Mouse (Mus musculus): ENCODE results near the gene Rps6ka1.

Rps6ka1 gene

DNA sequence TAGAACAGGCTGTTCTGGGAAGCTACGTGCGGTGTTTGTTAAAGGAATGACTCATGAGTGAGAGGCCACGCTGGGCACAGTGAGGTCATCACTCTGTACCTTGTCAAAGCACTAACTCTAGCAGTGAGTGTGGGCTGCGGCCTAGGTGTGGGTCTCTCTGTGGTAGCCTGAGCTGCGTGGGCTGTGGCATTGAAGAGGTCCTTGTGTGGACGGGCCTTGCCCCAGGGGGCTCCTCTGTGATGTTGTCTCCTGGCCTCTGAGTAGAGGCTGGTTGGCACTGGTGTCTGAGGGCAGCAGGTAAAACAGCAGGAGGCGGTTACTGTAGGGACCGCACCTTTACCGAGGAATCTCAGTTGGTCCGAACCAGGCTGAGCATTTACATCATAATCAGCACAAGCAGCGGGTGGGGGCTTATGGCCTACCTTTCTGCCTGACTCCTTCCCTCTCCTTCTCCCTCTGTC is 9.9 kb upstream of the Rps6ka1 start:
- in situ Hi-C loops (cut with MboI) = no loop called here

DNA sequence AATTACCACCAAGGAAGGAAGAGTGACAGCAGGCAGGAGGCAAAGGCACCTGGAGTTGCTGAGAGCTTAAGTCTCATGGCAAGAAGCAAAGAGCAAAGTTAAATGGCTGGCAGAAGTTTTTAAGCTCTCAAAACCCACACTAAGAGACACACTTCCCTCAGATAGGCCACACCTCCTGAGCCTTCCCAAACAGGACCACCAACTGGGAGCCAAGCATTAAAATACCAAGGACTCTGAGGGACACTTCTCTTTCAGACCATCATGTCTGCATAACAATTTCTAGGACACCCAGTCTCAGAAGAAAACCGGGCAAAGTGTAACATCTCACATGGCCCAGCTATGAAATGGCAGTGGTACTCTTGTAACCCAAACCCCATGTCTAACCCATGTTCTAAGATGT is 9.4 kb upstream of the Rps6ka1 start:
- in situ Hi-C loops (cut with MboI) = no loop called here

DNA sequence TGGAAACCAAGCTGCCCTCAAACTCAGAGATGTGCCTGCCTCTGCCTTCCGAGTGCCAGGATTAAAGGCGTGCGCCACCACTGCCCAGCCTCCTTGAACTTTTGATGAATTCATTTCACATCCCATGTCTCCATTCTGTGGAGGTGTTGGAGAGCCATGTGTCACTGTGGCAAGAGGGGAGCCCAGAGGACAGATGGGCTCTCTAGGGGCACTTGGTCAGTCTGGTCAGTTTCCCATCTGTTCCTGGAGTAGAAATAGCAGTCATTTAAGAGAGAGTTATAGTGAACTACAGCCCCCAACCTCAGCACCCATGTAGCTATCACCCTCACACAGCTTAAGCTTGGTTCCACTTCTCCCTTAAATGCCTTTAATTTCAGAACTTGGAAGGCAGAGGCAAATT is 8.4 kb upstream of the Rps6ka1 start:
- in situ Hi-C loops (cut with MboI) = no loop called here

DNA sequence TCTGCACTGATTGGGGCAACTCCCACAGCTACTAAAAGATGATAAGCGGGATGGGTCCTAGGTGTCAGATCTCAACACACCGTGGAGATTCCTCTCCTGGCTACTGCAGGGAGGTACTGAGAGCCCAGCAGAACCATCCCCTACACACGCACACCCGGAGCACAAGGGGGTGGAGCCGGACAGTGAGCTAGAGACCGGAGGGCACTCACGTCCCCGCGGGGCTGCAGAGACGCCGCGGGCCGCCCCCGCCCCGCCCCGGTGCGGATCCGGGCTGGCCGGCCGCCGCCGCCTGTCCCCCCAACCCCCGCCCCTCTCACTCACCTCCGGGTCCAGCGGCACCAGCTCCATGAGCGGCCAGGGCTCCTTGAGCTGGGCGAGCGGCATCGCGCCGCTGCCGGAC is 348 bp downstream of the Rps6ka1 start:
- in situ Hi-C loops (cut with MboI) = no loop called here

DNA sequence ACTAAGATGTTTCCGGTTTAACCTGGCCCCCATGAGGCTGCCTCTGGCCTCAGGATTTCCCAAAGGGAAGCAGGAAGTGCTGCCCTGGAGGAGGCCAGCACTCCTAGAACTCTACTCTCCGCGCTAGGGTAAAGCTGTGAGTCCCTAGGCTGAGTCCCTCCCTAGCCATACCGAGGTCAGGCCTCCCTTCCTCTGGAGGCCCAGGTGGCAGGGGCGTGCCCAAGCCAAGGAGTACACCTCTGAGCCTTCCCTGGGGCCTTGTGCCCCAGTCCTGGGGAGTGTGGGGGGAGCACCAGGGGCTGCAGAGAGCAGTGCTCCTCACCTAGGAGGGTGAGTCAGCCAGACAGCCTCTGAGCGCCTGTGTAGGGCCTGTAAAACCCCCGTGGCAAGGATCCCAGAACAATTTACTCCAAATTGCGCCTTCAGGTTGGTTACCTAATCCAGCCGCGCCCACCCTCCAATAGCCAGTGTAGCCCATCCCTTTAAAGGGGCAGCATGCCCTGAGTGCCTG is 1.6 kb downstream of the Rps6ka1 start:
- in situ Hi-C loops (cut with MboI) = no loop called here

DNA sequence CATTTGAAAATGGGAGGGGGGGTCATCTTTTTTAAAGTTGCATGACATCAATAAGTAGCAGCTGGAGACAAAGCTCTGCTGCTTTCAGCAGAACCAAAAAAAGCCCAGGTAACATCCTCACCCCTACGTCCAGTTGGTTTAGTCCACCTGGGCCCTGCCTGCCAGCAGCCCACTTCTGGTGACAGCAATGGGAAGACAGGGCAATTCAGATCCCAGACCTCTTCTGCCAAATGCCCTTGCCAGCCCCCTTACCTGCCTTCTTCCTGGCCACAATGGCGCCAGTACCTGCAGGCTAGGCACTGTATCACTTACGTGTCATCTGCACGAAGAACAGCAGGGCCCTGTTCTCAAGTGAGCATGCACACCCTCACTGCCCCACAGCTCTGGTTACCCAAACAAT is 2.3 kb downstream of the Rps6ka1 start:
- in situ Hi-C loops (cut with MboI) = no loop called here

DNA sequence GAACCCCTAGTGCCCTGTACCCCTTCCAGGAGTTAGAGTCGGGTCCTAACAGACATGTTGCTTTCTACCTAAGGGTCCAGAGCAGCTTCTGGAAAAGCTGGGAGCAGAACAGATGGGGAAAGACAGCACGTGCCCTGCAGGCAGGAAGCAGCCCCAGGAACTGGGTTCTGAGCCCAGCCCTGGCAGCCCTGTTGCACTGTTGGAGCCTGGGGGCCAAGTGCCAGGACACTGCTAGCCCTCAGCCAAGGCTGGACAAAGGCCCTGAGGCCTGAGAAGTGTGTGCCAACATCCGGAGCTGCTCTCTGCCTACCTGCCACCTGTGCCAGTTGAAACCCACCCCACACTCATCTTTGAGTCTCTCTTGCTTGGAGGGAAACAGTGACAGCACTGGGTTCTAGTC is 2.7 kb downstream of the Rps6ka1 start:
- in situ Hi-C loops (cut with MboI) = no loop called here

DNA sequence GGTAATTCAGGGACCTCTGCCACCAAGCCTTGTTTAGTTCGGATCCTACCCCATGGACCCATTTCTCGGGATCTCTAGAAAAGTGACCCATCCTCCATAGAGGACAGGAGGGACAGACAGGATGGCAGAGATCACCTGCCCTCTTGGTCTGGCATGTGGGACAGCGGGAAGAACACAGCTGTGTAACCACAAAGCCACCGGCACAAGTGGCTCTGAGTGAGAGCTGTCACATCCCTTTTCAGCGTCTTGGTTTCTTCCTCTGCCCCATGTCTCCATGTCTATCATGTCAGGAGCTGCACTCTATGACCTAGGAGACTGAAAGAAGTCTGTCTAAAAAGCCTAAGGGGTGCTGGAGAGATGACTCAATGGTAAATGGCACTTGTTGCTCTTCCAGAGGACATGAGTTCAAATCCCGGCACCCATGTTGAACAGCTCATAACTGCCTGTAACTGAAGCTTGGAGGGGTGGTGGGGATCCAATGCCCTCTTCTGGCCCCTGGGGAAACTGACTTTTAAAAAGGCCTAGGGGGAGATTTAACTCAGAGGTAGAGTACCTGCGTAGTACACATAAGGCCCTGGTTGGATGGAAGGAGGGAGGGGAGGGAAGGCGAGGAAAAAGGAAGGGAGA is 3.4 kb downstream of the Rps6ka1 start:
- in situ Hi-C loops (cut with MboI) = no loop called here

DNA sequence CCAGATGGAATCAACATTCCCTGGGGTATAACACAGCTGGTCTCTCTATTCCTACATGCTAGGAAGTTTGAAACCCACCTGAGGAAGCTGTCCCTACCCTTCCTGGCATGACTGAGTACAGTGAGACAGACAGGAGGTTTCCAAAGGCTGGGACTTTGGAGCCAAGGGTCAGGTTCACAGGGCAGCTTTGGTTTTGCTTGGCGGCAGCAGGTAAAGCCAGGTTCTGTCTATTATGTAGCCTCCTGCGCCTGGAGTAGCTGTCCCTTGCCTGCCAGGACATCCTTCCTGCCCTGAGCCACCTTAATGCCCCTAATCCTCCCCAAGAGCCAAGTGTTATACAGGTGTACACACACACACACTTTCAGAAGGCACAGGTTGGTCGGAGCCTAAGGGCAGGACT is 5.7 kb downstream of the Rps6ka1 start:
- in situ Hi-C loops (cut with MboI) = no loop called here

DNA sequence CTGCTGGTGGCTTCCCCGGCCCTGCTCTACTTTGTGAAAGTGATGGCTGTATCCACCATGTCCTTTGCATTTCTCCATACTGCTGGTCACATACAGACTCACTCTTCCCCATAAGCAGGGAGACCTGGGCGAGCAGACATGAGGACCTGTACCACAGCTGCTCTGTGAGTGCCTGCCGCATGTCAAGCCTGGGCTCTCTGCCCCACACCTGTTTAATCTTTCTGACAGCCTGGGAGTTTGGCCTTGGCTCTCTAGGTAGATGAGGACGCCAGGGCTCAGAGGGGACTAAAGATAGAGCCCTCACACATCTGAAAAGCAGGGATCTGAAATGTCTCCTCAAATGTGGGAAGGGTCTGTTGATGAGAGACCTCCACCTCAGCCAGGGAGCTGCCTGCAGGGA is 6.2 kb downstream of the Rps6ka1 start:
- in situ Hi-C loops (cut with MboI) = no loop called here

DNA sequence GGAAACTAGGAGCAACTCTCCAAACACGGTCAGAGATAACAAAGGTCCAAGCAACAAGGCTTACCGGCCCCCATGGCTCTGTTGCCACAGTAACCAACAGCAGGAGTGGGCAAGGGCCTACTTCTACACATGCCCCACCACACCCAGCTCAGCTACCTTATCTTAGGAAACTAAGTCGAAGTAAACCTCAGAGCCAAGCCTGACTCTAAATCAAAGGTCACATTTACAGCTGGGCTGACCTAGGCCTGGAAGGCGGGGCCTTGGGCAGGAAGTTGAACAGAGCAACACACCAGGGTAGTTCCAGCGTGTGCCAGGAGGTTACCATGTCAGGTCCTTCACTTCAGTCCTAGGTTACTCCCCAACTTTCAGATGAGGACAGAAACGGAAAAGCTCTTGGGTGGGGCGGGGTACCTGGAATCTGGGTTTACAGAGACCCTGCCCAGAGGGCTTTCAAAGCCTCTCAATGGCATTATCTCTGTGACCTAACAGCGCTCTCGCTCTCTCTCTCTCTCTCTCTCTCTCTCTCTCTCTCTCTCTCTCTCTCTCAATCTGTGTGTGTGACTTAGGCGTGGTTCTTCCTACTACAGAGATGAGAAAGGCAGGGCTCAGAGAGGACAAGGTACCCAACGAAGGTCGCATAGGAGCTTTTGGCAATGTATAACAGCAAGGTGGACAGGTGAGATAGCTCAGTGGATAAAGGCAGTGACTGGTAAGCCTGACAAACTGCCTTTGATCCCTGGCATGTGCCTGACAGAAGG is 8.3 kb downstream of the Rps6ka1 start:
- in situ Hi-C loops (cut with MboI) = no loop called here

DNA sequence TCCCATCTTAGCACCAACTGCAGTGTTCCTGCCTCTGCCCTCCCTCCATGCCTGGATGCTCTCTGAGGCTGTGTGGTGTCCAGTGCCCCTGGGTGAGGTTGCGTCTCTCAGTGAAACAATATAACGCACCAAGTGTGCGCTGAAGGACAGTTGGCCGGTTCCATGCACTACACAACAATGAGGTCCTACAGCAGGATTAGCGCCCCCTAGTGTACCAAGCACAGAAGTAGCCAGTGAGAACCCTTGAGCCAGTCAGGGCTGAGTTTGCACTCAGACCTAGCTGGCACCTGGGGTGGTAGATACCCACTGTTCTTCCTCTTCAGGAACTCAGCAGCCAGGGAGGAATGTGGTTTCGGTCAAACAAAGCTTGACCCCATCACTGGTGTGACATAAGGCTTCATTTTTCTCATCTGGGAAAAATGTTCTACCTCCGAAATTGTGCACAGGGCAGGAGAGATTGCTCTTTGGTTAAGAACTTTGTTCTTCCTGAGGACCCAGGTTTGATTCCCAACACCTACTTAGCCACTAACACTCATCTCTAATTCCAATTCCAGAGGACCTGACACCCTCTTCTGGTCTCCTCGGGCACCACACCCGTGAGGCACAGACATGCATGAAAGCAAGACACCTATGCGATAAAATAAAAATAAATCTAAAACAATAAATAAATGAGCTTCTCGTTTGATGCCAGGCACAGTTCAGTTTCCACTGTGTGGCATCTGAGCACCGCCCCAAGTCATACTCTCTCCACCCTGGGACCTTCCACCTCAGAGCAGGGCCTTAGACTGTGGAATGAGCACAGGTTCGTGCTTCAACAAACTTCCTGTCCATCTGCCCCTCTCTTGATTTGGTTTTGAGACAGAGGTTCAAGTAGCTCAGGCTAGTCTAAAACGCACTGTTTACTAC is 9.5 kb downstream of the Rps6ka1 start:
- in situ Hi-C loops (cut with MboI) = no loop called here

DNA sequence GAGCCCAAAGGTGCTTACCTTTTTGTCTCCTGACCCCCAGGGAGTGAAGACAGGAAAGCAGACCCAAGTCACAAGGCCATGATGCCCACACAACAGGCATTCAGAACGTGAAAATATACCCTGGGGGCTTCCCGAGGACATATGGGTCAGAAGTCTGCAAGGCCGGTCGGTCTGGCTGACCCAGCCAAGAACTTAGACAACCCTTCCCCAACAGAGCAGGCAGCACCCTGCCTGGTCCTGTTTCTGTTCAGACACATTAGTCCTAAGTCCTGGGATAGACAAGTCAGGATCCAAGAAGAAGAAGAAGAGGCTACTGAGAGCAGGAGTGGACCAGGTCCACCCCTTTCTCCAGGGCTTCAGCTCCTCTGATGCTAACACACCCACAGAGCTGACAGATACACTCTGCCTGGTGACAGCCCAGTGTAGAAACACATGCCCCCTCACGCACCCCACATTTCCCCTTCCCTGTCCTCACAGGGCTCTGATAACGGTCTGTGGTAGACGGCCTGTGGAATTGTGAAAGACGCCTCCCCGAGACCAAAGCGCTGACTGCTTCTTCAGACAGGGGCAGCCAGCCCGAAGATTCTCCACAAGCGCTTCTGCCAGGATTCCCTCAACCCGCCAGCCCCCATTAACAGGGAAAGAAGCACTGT is 12.6 kb downstream of the Rps6ka1 start:
- in situ Hi-C loops (cut with MboI) = no loop called here

DNA sequence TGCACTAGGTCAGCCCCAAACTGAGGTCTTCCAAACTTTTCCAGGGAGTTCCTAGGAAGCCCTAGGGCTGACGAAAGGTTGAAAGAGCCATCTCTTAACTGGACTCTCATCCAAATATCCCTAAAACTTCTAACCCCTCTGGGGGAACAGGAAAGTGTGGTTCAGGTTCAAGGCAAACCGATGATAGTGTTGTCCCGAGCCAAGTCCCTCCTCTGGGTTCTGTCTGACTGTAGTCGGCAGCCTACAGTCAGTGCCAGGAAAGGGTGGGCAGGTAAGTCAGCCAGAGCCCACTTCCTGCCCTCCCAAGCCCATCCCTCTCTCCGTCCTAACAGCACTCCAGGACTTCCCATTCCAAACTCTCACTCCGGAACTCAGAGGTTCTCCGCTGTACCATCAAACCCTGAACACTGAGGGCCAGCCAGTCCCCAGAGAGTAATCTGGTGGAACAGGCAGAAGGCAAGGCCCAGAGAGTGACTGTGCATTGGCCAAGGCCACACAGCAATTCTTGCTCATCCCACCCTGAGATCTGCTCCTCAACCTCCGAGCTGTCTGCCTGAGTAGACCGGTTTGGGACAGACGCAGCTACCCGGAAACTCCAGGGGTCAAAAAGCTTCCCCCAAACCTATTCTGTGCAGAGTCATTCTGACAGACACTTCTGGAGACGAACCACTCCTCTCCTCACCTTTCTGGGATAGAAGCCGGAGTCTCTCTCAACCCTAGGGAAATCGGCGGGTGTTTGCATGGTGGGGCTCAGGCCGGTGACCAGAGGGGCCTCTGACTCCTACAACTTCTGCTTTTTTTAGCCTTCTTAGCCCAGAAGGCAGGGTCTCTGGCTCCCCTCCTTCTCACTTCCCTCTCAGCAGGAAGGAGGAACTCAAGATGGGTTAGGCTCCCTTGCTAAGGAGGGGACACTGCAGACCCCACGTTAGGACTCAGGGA is 13.4 kb downstream of the Rps6ka1 start:
- in situ Hi-C loops (cut with MboI) = no loop called here

DNA sequence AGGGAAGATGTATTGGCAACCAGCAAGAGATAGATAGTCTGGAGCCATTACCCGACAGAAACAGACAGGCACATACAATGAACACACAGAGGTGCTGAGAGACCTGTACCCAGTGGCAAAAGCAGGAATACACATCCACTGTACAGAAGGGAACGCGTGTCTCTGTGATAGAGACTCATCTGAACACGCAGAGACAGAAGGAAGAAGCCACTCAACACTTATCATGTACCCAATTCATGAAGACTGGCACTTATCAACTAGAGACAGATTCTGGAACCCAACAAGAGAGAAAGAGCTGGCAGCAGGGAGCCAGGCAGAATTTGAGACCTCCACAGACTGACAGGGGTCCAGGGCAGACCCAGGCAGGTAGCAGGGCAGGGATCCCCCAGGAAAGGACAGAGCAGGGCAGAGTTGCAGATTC is 14.2 kb downstream of the Rps6ka1 start:
- in situ Hi-C loops (cut with MboI) = no loop called here

DNA sequence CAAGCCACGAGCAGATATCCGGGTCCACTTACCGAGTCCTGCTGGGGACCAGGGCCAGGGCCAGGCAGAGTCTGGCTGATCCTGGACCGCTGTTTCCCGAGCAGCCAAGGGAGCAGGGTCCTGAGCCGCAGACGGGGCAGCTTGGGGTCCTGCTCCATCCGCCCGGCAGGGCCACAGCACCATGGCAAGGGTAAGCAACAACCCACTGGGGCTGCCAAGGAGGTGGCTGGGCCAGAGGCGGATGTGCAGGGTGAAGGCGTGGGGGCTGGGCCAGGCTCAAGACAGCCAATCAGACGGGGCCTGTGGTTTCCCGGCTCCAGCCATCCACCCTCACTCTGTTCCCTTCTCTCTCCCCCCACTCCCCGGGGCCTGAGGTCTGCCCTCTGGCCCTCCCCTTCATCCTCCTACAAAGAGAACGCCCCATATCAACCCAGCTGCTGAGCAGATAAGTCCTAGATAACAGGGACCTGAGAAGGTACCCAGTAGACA is 14.7 kb downstream of the Rps6ka1 start:
- in situ Hi-C loops (cut with MboI) = no loop called here

DNA sequence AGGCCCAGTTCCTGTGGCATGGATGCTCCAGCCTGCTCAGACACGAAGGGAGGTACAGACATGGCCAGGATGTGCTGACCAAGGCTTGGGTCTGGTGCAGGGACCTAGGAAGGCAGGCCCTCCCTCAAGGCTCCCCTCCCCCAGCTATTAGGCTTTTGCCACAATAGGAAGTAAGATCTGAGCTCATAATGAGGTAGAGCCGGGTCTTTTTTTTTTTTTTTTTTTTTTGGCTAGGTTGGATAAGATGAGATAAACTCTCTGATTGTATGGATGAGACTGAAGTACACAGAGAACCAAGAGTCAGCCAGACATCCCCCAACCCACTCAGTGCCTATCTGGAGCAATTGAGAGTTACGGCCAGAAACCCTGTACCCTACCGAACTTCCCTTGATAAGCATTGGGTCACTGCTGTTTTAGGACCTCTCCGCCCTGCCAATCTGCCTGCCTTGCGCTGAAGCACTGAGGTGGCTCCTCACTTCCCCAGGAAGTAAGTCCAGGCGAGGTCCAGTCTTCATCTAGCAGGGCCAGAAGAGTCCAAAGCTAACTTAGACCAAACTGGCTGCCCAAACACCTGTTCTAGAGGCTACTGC is 15.3 kb downstream of the Rps6ka1 start:
- in situ Hi-C loops (cut with MboI) = no loop called here

DNA sequence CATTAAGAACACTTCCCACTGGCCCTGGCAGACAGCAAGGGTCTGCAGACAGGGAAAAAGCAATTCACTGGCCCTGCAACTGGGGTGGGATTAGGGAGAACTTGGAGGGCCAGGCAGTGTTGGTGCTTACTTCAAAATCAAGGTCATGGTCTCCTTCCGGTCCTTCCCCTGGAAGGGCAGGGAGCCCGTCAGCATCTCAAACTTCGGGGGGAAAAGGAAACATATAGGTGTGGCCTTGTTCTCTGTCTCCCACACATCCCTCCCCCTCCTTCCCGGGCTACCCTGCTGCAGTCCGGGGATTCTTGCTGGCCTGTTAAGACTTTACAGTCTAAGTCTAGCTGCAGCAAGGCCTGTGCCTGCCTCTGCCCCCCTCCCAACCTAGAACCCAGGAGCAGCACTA is 22.4 kb downstream of the Rps6ka1 start:
- in situ Hi-C loops (cut with MboI) = no loop called here

DNA sequence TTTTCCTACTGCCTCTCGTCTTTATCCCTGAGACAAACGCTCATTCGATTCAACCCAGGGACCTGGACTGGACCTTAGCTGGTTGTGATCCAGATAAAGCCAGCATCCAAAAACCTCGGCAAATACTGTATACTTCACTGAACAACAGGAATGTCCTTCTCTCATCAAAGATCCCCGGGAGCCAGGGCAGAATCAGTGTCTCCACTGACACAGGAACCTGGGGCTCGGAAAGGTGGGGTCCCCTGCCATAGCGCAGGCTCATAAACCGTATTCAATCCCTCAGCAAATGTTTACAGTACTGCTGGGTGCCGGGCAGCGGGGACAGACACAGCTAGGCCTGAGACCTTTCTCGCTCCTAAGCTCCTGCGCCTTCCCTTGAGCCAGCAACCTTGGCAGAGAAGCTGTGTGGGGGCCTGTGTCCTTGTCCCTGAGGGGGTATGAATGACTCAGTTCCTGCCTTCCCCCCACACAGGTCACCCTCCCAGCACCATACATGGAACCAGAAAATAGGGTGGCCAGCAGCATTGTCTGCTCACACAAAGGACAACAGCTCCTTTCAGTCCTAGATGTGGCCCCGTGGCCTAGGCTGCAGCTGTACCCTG is 23.1 kb downstream of the Rps6ka1 start:
- in situ Hi-C loops (cut with MboI) = no loop called here
